Mouse (Mus musculus) liver, embryonic 14.5 days (tissue): ENCODE results near the gene Cyp1a1. TPM values are rescaled to one million over a fixed set of nuclear protein-coding genes. Genes with fewer than 3 reads are reported as not detected.
A peak's percentile ranks its signal among the peaks of the same experiment; 100 is the strongest.

Source experiments
- ATAC-seq: fragments of 200-750 bp; cut with Nextera tagmentation; 2 replicates; pipeline ENCODE4 v1.8.0; 2017; ENCODE audit warnings: moderate number of reproducible peaks, mild to moderate bottlenecking, moderate library complexity; ENCODE audit not compliant: insufficient read depth
- DNase-seq, 3 experiments: peaks; one replicate each; pipeline ENCODE4 v3.0.0-alpha.2; 2012 to 2013; ENCODE audit warnings: low read depth in 3 of 3, low spot score in 3 of 3
- H3K27ac ChIP-seq: fragments of 300-500 bp; sonication (generic); 2 replicates; pipeline ENCODE4 v1.5.1; 2014; ENCODE audit warnings: moderate library complexity, mild to moderate bottlenecking, control low read depth, inconsistent platforms
- H3K27me3 ChIP-seq: fragments of 300-500 bp; sonication (generic); 2 replicates; pipeline ENCODE4 v1.6.1; 2014; ENCODE audit warnings: mild to moderate bottlenecking, low read length, moderate library complexity; ENCODE audit not compliant: control insufficient read depth, insufficient read depth
- H3K36me3 ChIP-seq: fragments of 300-500 bp; sonication (generic); replicated peaks from 2 replicates; pipeline ENCODE4 v1.6.1; 2014; ENCODE audit warnings: low read depth; ENCODE audit not compliant: control insufficient read depth, insufficient read depth
- H3K4me1 ChIP-seq, 2 experiments: fragments of 200-500 bp in 1 of 2; fragments of 300-500 bp in 1 of 2; sonication (generic) in 1 of 2; replicated peaks; 2 replicates each; pipeline ENCODE4 v1.6.1; 2012 to 2014; ENCODE audit warnings: antibody characterized with exemption in 1 of 2, inconsistent platforms in 1 of 2, low read length in 1 of 2; ENCODE audit not compliant: control insufficient read depth in 2 of 2, insufficient read depth in 2 of 2
- H3K4me2 ChIP-seq: fragments of 300-500 bp; sonication (generic); 2 replicates; pipeline ENCODE4 v1.6.1; 2014; ENCODE audit warnings: low read depth, mild to moderate bottlenecking, control low read depth, moderate library complexity
- H3K4me3 ChIP-seq, 2 experiments: fragments of 200-500 bp in 1 of 2; fragments of 300-500 bp in 1 of 2; sonication (generic) in 1 of 2; 2 replicates each; pipeline ENCODE4 v1.5.1; 2012 to 2014; ENCODE audit warnings: low read depth in 2 of 2, low read length in 2 of 2, mild to moderate bottlenecking in 2 of 2, control low read depth in 1 of 2, inconsistent platforms in 1 of 2, moderate library complexity in 1 of 2; ENCODE audit not compliant: insufficient read depth in 1 of 2
- H3K9ac ChIP-seq: fragments of 300-500 bp; sonication (generic); replicated peaks from 2 replicates; pipeline ENCODE4 v1.6.1; 2014; ENCODE audit warnings: mild to moderate bottlenecking, control low read depth, moderate library complexity
- H3K9me3 ChIP-seq: fragments of 300-500 bp; sonication (generic); 2 replicates; pipeline ENCODE4 v1.6.1; 2016; ENCODE audit warnings: low read length, mixed read lengths; ENCODE audit not compliant: control insufficient read depth
- CTCF ChIP-seq: IDR thresholded peaks from 2 replicates; pipeline ENCODE4 v1.5.1; 2016; ENCODE audit warnings: antibody characterized with exemption, low read depth, control low read depth
- EP300 ChIP-seq: IDR thresholded peaks from 2 replicates; pipeline ENCODE4 v1.6.1; 2016; ENCODE audit warnings: antibody characterized with exemption, low read depth
- WGBS: fragments of 180-500 bp; shearing (Covaris S2); extraction: QIAGEN DNeasy Blood & Tissue Kit; methylation state at CpG from one replicate; pipeline ENCODE4 v1.1.7; 2014; ENCODE audit not compliant: insufficient replicate concordance; 5-methylcytosine and 5-hydroxymethylcytosine counted together
- polyA plus RNA-seq, 2 experiments: library from polyadenylated mRNA; depleted of rRNA in 1 of 2; stranded (reverse) in 1 of 2; unstranded in 1 of 2; fragments of >200 nt; fragmentation: Nextera tagmentation in 1 of 2; extraction: Ambion mirVana in 1 of 2; gene quantifications; 2 replicates each; pipeline versions ENCODE4 v1.2.1 to v1.2.3; 2012 to 2014

Gene Cyp1a1
- polyA plus RNA-seq, 2 experiments = 0.13 TPM; not detected in 1

DNA sequence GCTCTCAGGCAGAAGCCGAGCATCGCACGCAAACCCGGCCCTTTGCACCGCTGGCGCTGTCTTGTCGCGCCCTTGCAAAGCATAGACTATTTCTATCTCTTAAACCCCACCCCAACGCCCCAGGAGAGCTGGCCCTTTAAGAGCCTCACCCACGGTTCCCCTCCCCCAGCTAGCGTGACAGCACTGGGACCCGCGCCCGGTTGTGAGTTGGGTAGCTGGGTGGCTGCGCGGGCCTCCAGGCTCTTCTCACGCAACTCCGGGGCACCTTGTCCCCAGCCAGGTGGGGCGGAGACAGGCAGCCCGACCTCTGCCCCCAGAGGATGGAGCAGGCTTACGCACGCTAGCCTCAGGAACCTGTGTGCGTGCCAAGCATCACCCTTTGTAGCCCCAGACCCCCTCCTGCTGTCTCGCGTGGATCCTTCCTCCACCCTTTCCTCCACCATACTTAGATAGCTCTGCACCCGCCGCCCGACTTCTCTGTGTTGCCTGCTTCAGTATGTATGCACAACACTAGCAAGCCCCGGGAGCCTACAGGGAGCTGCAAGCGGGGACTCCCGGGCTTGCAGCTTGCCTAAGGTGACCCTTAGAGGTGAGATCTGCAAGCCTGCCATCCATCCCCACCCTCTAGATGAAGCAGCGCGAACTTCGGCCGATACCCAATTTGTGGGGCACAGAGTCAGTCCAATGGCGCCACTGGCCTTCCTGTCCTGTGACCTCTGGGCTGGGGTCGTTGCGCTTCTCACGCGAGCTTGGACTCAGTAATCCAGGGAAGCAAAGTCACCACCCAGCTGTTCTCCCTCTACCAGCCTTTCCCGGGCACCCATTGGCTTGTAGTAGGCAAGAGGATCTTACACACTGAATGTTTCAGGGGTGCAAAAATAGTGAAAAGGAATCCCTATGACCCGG is 8.9 kb downstream of the Cyp1a1 start:
- Histone ChIP-seq H3K36me3 (no peaks in the 10 kb centered on the region), H3K9ac (no peak overlapping the region; the same call in 1 of the 2 replicates), H3K4me1 (peaks cover 5 to 9% of the 10 kb centered on the region in 2 experiments; a peak in 3 of 4 replicates), H3K27ac (no peak overlapping the region), H3K4me2 (peak overlapping the region; percentile 55), H3K27me3 (peaks cover 22% of the 10 kb centered on the region), H3K4me3 (peak overlapping the region; percentile 16 to 28), H3K9me3 (no peaks in the 10 kb centered on the region)
- TF ChIP-seq CTCF (peak; percentile 9; the same call in 1 of the 2 replicates), EP300 (no peak)
- DNase-seq (no peak), ATAC-seq (peak; percentile 33; the same call in 1 of the 2 replicates)
- WGBS = 2% methylated on average over 42 of the region's 42 CpGs

DNA sequence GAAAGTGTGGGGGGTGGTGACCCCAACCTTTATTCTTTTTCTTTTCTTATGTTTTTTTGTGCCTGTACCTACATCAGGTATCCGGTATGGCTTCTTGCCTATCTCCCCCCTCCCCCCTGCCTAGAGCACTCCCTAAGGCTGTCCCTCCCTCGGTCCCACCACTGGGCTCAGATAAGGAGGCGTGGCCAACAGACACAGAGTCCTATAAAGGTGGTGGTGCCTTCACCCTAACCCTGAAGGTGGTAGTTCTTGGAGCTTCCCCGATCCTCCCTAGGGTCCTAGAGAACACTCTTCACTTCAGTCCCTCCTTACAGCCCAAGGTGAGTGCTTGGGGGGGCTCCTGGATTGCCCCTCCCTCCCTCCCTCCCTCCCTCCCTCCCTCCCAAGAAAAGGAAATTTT is 9.7 kb downstream of the Cyp1a1 start:
- TF ChIP-seq EP300 (no peak), CTCF (no peak)
- H3K4me3 ChIP-seq = no peak overlapping the region; a peak in 1 of 4 replicates
- H3K27me3 ChIP-seq = peaks cover 22% of the 10 kb centered on the region
- ATAC-seq (peak; percentile 55; the same call in 1 of the 2 replicates), DNase-seq (peak in 1 of 3 experiments; percentile 20)
- H3K4me2 ChIP-seq = peak overlapping the region; percentile 55
- H3K4me1 ChIP-seq = peaks cover 5 to 9% of the 10 kb centered on the region in 2 experiments; a peak in 3 of 4 replicates
- no peak overlapping the region; the same call in 1 of the 2 replicates for H3K9ac ChIP-seq
- no peaks in the 10 kb centered on the region for H3K9me3 ChIP-seq
- WGBS = 10% methylated on average over 4 of the region's 4 CpGs
- no peaks in the 10 kb centered on the region for H3K36me3 ChIP-seq
- H3K27ac ChIP-seq = no peak overlapping the region

DNA sequence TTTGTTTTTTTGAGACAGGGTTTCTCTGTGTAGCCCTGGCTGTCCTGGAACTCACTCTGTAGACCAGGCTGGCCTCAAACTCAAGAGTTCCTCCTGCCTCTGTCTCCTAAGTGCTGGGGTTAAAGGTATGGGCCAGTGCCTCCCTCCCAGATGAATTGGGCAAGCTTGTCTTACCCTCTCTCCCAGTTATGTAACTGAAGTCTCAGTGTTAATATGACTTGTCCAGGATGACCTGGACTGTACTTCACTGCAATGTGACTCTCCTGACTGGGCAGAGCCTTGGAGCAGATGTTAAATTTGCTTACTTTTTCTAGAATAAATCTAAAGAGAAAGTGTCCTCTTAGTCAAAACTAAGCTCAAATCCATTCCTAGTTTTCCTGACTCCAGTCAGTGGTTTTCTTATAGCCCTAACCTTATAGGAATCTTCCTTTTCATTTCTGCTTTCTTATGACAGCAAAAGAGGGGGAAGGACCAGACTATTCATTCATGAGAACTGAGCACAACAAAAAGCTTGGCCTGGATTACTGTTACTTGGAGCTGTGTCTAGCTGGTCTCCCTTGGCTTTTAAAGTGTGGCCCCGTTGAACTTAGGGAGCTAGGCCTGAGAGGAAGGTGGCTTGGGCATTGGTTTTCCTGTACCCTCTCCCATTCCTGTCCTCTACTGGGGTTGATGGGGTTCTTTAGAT is 10.9 kb downstream of the Cyp1a1 start:
- Histone ChIP-seq H3K4me3 (no peak overlapping the region), H3K9ac (no peak overlapping the region), H3K4me1 (peaks cover 5 to 9% of the 10 kb centered on the region in 2 experiments; a peak in 3 of 4 replicates), H3K9me3 (no peaks in the 10 kb centered on the region), H3K27ac (no peak overlapping the region), H3K4me2 (no peak overlapping the region), H3K27me3 (peaks cover 21% of the 10 kb centered on the region), H3K36me3 (no peaks in the 10 kb centered on the region)
- TF ChIP-seq CTCF = no peak
- TF ChIP-seq EP300 = no peak
- DNase-seq = no peak
- 38% methylated on average over 1 of the region's 1 CpGs for WGBS
- ATAC-seq = no peak

DNA sequence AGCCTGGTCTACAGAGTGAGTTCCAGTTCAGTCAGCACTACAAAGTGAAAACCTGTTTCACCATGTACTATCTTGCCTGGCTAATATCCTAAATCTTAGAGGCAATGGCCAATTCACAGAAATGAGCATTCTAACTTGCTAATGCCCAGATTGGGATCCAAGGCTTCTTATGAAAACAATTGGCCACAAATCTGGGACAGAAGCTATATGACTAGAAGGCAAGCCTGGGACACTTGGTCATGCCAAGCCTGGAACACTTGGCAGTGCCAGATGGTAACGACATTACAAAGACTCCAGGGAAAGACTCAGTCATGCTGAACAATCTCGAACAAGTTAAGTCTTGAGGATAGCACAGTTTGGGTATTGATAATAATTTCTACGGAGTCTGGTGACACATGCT is 18.8 kb downstream of the Cyp1a1 start:
- DNase-seq (no peak), ATAC-seq (no peak)
- Histone ChIP-seq H3K9me3 (peaks cover 3% of the 10 kb centered on the region), H3K4me3 (no peak overlapping the region), H3K36me3 (no peaks in the 10 kb centered on the region), H3K4me2 (no peak overlapping the region), H3K4me1 (peaks cover 4 to 9% of the 10 kb centered on the region in 2 experiments; a peak in 3 of 4 replicates), H3K27me3 (no peaks in the 10 kb centered on the region), H3K9ac (no peak overlapping the region), H3K27ac (no peak overlapping the region)
- 64% methylated on average over 3 of the region's 3 CpGs for WGBS
- TF ChIP-seq EP300 (no peak), CTCF (no peak)
